Mouse (Mus musculus) liver, adult 2 months (tissue): Measurements from ENCODE around the gene Syp. TPM values are rescaled to one million over a fixed set of nuclear protein-coding genes. Genes with fewer than 3 reads are reported as not detected.
A peak's percentile ranks its signal among the peaks of the same experiment; 100 is the strongest.

Experiments
- DNase-seq: peaks from one replicate; pipeline ENCODE4 v3.0.0-alpha.2; 2011; ENCODE audit warnings: low read depth, low spot score; ENCODE audit errors: extremely low read depth
- H3K27ac ChIP-seq: fragments of 200-500 bp; replicated peaks from 2 replicates; pipeline ENCODE4 v1.5.1; 2012; ENCODE audit warnings: low read depth, mild to moderate bottlenecking, control low read depth, inconsistent platforms, low read length; ENCODE audit not compliant: insufficient read depth
- H3K27me3 ChIP-seq: fragments of 200-500 bp; 2 replicates; pipeline ENCODE4 v1.6.1; 2012; ENCODE audit warnings: mild to moderate bottlenecking, moderate library complexity, low read length, inconsistent platforms; ENCODE audit not compliant: control insufficient read depth, insufficient read depth
- H3K36me3 ChIP-seq: fragments of 200-500 bp; 2 replicates; pipeline ENCODE4 v1.6.1; 2012; ENCODE audit warnings: low read length, inconsistent platforms; ENCODE audit not compliant: control insufficient read depth, insufficient read depth
- H3K4me1 ChIP-seq: fragments of 200-500 bp; 2 replicates; pipeline ENCODE4 v1.6.1; 2011; ENCODE audit warnings: low read length; ENCODE audit not compliant: control insufficient read depth, insufficient read depth
- H3K4me3 ChIP-seq: fragments of 200-500 bp; 2 replicates; pipeline ENCODE4 v1.5.1; 2011; ENCODE audit warnings: low read depth, mild to moderate bottlenecking, control low read depth, low read length, moderate library complexity; ENCODE audit not compliant: insufficient read depth
- H3K79me2 ChIP-seq: fragments of 200-500 bp; 2 replicates; pipeline ENCODE4 v1.6.1; 2012; ENCODE audit warnings: inconsistent platforms, mild to moderate bottlenecking, low read length, moderate library complexity; ENCODE audit not compliant: control insufficient read depth, insufficient read depth
- H3K9ac ChIP-seq: fragments of 200-500 bp; 2 replicates; pipeline ENCODE4 v1.6.1; 2012; ENCODE audit warnings: low read depth, mild to moderate bottlenecking, control low read depth, inconsistent platforms, low read length
- CTCF ChIP-seq: fragments of 200-500 bp; IDR thresholded peaks from 2 replicates; pipeline ENCODE4 v1.5.1; 2011; ENCODE audit warnings: low read depth, low read length, control low read depth
- POLR2A ChIP-seq: fragments of 200-500 bp; IDR thresholded peaks from 2 replicates; pipeline ENCODE4 v1.6.1; 2011; ENCODE audit warnings: low read length, control low read depth; ENCODE audit not compliant: insufficient read depth; ENCODE audit errors: extremely low read depth
- WGBS: fragments of 180-500 bp; shearing (Covaris S2); methylation state at CpG from one replicate; pipeline ENCODE4 v1.1.7; 2018; 5-methylcytosine and 5-hydroxymethylcytosine counted together
- polyA plus RNA-seq: library from polyadenylated mRNA; depleted of rRNA; stranded (reverse); fragments of >200 nt; gene quantifications from 2 replicates; pipeline ENCODE4 v1.2.3, GENCODE M21; 2012
- total RNA-seq: library from RNA; depleted of rRNA; stranded (reverse); fragments of >200 nt; gene quantifications from 2 replicates; pipeline ENCODE4 v1.2.3, GENCODE M21; 2014

Syp gene
- total and polyA plus RNA-seq, 2 experiments: 0.42 to 0.46 TPM

DNA sequence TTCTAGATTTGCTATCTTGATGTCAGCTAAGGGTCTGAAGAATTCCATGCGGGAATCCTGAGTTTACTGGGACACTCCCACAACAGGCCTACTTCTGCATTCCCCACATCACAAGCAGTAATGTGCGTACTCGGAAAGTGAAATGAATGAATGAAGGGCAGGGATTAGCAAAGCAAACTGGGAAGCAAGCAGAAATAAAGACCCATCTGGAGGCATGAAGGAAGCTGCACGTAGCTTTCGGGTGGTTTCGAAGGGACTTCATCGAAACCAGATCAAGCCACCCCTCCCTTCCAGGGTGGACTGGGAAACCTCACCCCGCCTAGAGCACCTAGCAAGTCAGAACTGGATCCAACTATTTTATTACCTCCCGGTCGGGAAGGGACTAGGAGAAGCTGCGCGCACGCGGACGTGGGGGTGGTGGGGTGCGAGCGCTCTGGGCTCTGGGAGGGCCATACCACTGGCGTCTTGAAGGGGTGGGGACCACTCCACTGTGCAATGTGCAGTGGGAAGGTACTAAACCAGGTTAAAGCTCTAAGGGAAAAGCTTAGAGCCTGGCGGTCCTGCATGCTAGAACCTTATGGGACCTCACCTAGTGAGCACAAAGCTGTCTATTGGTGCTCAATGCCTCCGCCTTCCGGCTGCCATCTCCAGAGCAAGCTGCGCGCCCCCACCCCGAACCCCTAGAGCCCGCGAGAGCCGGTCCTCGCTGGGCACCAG, 36.2 kb downstream of the Syp start:
- H3K4me3 ChIP-seq: no peak overlapping the region
- H3K4me1 ChIP-seq: no peaks in the 10 kb centered on the region; the same call in 1 of the 2 replicates
- TF ChIP-seq CTCF (no peak), POLR2A (no peak)
- no peaks in the 10 kb centered on the region for H3K36me3 ChIP-seq
- DNase-seq: no peak
- H3K27ac ChIP-seq: no peak overlapping the region
- no peak overlapping the region for H3K9ac ChIP-seq
- no peaks in the 10 kb centered on the region for H3K79me2 ChIP-seq
- H3K27me3 ChIP-seq: no peaks in the 10 kb centered on the region
- 72% methylated on average over 22 of the region's 28 CpGs for WGBS

DNA sequence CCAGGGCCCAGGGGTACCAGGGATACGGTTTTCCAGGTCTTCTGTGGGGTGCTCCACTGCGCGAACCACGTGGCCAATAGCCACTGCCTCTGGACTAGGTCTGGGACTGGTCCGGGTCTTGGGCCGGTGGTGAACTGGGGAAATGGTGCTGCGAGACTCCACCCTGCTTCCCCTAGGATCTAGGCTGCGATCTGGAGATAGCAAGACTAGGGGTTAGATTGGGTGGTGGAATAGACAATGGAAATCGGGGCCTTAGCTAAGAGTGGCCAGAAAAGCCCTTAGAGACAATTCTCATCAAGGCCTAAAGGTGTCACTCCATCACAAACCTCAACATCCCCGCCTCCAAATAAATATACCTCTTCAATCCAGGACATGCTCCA, 36.7 kb downstream of the Syp start:
- TF ChIP-seq CTCF: no peak
- TF ChIP-seq POLR2A: no peak
- Histone ChIP-seq H3K79me2 (no peaks in the 10 kb centered on the region), H3K4me3 (no peak overlapping the region), H3K9ac (no peak overlapping the region), H3K36me3 (no peaks in the 10 kb centered on the region), H3K27ac (no peak overlapping the region), H3K27me3 (no peaks in the 10 kb centered on the region), H3K4me1 (no peaks in the 10 kb centered on the region; the same call in 1 of the 2 replicates)
- DNase-seq: no peak
- WGBS: 64% methylated on average over 10 of the region's 10 CpGs

DNA sequence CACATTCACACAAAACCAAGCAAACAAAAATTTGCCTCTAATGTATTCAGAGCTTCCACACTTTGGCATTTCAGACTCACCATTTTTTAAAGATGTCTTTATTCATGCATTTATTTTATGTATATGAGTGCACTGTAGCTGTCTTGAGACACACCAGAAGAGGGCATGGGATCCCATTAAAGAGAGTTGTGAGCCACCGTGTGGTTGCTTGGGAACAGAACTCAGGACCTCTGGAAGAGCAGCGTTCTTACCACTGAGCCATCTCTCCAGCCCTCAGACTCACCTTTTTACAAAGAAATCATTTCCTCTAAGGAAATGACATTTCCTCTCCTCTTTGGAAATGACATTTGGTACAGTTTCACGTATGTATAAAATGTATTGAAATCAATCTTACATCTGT, 40.7 kb downstream of the Syp start:
- Histone ChIP-seq H3K79me2 (no peaks in the 10 kb centered on the region), H3K4me3 (no peak overlapping the region), H3K27ac (no peak overlapping the region), H3K9ac (no peak overlapping the region), H3K4me1 (no peaks in the 10 kb centered on the region), H3K27me3 (no peaks in the 10 kb centered on the region), H3K36me3 (no peaks in the 10 kb centered on the region)
- WGBS: 40% methylated on average over 3 of the region's 3 CpGs
- DNase-seq: no peak
- TF ChIP-seq CTCF (no peak), POLR2A (no peak)

DNA sequence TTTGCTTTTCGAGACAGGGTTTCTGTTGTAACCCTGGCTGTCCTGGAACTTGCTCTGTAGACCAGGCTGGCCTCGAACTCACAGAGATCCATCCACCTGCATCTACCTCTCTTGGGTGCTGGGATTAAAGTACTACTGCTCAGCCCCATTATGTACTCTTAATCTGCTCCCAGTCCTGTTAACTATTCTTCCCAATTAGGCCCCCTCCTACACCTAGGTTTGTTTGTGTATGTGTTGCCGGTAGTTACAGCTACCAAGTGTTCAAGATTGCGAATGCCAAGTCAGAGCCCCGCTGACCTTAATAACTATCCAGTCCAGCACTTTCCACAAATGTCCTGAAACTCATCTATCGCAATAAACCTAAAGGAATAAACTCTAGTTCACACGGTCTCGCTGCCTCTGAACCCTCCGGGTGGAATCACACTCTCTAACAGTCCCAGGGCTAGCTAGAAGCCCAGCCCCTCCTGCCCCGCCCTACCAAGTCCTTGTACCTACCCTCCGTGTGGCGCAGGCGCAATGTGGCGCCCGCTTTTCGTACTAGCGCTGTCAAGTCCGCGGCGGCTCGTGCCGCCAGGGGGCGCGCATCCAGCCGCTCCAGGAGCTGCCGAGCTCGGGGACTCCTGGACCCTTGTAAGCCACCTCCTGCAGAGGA, 41.3 kb downstream of the Syp start:
- H3K4me3 ChIP-seq: peak overlapping the region; percentile 51
- H3K27me3 ChIP-seq: no peaks in the 10 kb centered on the region
- no peak for TF ChIP-seq POLR2A
- TF ChIP-seq CTCF: peak; percentile 74
- peak overlapping the region; percentile 65 for H3K9ac ChIP-seq
- no peaks in the 10 kb centered on the region for H3K36me3 ChIP-seq
- no peaks in the 10 kb centered on the region for H3K79me2 ChIP-seq
- H3K4me1 ChIP-seq: no peaks in the 10 kb centered on the region
- H3K27ac ChIP-seq: peak overlapping the region; percentile 94
- 3% methylated on average over 27 of the region's 27 CpGs for WGBS
- DNase-seq: peak; percentile 73

DNA sequence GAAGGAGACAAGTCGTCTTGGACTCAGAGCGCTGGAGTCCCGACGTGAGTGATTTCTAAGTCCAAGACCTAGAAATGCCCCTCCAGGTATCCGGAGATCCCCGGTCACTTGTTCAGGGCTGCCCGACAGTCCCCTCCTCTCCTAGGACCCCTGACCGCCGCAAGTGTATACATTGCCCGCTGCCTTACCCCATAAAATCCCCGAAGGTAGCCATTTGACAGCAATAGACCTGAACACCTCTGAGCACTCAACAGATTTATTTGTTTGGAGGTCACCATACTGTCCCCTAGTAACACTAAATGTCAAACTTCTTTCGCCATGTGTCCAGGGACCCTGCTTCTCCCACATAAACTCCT, 41.8 kb downstream of the Syp start:
- Histone ChIP-seq H3K9ac (peak overlapping the region; percentile 46), H3K27me3 (no peaks in the 10 kb centered on the region), H3K79me2 (no peaks in the 10 kb centered on the region), H3K36me3 (no peaks in the 10 kb centered on the region), H3K4me1 (no peaks in the 10 kb centered on the region), H3K4me3 (peak overlapping the region; percentile 50), H3K27ac (peak overlapping the region; percentile 94)
- no peak for DNase-seq
- TF ChIP-seq CTCF (no peak), POLR2A (no peak)
- 4% methylated on average over 12 of the region's 12 CpGs for WGBS

DNA sequence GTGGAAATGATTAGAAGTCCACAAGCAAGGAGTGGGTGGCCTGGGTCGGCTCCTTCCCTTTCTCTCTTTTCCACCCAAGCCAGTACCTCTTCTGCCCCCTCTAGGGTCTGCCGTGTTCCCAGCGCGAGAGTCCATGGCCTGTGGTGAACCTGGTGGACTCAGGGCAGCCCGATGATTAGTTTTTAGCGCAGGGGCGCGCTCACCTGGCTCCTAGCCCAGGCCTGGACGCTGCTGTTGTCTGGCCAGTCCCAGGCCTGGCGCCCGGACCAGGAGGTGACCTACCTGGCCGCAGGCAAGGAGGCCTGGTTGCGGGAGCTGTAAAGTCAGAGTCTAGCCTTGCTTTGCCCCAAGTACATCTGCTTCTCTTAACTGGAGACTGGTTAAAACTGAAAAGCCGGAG, 42.6 kb downstream of the Syp start, which contains the start of gene Magix:
Magix (minus strand) TSS at position 388 of the 400 bp plus-strand sequence.
- peak within 1 kb of the TSS; percentile 65 for H3K9ac ChIP-seq
- H3K27ac ChIP-seq: peak within 1 kb of the TSS; percentile 94
- TF ChIP-seq CTCF (no peak), POLR2A (no peak)
- DNase-seq: peak; percentile 68
- H3K36me3 ChIP-seq: no peaks in the 10 kb centered on the region
- WGBS: 13% methylated on average over 14 of the region's 14 CpGs
- peak within 1 kb of the TSS; percentile 60 for H3K4me3 ChIP-seq
- no peaks in the 10 kb centered on the region for H3K4me1 ChIP-seq
- no peaks in the 10 kb centered on the region for H3K27me3 ChIP-seq
- no peaks in the 10 kb centered on the region for H3K79me2 ChIP-seq
